Mouse (Mus musculus) lung, postnatal 10 days (tissue): ENCODE measurements around the gene Pdzd2.
"Not testable (repeated sequence)": the region's sequence is repeated elsewhere in the genome, so short reads cannot be mapped to it uniquely, and the experiment has no call there.

Experiments
- DNase-seq: peaks from one replicate; pipeline ENCODE4 v3.0.0; 2021

The Pdzd2 gene

DNA sequence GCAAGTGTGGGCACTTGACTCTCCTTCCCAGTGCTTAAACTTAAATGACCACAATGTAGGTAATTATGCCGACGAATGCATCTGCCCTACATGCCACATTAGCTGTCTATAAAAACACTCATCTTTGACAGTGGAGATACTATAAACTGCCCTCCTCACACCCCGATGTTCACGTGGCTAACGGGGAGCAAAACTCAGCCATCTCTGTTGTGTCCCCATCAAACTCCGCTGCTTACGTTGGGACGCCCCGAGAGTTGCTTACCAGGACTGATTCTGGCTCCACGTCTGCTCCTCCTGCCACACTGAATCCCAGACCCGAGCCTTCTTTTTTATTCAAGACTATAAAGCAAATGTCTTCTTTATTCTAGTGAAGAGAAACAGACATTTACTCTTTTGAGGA is 371.4 kb downstream of the Pdzd2 start:
- DNase-seq = no peak

DNA sequence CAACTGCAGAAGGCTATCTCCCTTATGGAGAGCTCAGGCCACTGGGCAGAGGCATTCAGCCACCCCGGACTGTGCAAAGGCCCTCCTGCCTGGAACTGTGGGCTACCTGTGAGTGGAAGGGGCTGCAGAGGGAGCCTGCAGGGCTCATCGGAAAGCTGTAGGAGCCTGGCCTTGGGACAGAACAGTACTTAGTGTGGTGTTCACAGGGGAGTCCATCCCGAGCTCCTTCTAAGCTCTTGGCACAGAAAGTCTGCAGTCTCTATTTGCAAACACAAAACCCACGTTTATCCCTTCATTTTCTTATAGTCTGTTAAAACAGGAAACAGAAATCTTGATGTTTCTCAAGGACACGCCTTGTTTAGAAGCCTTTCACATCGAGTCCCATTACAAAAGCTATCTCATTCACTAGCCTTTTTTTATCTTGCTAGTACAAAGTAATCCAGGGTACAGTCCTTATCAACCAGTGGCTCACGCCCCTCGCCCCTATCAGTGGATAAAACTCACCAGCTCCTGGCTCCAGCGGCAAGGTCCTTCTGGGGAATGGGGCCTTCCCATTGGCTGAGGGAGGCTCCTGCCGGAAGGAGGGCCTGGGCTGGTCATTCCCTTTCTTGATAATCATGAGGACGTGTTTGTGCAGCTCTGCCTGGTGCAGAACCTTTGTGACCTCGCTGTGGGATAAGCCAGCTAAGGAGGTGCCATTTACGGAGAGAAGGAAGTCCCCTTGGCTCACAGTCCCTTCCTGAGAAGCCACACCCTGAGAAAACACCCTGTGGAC is 372.2 kb downstream of the Pdzd2 start:
- peak; percentile 48 for DNase-seq

DNA sequence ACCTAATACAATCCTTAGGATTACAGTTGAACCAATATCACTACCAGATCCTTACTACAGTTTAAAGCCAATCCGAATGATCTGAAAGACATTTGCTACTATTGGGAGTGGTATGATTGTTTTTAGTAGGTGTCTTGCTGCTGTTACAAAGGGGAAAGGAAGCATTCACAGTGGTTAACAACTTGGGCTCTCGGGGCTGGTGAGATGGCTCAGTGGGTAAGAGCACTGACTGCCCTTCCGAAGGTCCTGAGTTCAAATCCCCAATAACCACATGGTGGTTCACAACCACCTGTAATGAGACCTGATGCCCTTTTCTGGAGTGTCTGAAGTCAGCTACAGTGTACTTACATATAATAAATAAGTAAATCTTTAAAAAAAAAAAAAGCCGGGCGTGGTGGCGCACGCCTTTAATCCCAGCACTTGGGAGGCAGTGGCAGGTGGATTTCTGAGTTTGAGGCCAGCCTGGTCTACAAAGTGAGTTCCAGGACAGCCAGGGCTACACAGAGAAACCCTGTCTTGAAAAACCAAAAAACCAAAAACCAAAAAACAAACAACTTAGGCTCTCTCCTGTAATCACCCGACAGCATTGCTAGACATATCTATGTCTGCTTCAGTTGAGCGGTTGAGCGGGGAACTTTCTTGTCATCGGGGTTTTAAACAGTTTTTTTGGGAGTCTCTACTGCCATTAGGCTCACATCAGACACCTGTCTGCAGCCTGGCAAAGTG is 373.0 kb downstream of the Pdzd2 start:
- DNase-seq = not testable (repeated sequence)

DNA sequence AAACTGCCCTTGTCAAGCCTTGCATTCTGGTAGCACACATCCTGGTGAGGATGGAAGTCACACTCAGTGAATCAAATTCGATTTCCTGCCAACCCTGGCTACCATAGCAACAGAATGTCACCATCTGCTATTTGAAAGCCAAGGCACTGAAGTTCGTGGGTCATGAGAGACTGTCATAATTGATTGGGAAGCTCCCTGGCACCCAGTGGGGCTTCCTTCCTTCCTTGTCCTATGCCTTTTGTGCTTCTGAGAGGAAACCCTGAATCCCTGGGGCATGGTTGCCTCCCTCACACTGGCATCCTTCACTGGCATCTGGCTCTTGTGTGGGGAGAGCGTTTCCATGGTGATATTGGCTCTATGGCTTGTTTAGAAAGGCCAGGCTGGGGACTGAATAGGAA is 373.7 kb downstream of the Pdzd2 start:
- DNase-seq = peak; percentile 61

DNA sequence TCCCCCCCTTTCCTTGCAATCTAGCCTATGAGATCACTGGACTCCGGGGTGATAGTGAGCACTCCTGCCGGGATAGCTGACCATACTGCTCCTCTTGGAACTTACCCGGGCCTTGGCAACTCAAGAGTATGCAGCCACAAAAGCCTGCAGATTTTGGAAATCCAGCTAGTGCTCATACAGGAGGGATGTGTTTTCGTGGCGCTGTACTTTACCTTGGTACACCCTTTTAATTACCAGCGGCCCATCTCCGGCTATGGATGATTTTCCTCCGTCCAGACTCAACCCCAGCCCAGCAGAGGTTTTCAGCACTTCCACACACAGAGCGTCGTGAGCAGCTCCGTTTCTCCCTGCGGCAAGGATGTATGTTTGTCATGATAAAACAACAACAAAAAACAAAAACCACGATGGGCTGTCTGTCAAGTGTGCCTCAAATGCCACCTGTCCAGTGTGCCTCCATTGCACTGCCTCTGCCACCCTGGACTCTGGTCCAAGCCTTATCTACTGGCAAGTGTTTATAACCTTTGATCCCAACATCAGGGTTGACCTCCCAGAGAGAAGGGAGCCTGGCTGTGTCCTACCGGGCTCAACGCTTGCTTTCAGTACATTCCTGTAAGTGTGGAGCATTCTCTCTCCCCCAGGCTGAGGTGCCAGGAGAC is 374.2 kb downstream of the Pdzd2 start:
- no peak for DNase-seq

DNA sequence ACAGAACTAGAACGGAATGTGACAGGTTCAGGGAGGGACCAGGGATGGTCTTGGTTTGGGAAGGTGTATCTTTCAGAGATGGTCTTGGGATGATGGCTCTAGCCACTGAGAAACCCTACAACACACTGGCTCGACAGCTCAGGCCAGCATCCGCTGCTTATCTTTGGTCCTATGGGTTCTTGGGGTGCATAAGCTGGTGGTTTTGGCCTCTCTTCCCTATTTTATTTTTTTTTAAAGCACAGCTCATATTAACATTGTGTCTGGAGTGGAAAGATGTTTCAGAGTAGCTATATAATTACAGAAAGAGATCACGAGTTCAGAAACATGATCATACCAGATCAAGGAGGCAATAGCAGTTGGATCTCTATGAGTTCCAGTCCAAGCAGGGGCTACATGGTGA is 375.6 kb downstream of the Pdzd2 start:
- no peak for DNase-seq

DNA sequence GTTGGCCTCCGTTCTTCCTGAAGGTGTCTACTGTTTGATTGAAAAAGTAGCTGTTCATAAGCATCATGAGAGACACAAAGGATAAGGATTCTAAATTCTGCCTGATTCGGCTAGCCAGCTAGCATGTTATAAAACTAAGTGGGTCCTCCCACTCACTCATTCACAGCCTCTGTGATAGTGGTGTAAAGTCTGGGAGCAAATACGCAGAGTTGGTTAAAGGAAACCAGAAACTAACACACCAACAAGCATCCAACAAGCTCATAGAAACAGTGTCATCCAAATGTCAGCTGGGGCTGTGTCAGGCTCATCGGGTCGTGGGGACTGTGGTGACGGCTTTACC is 377.1 kb downstream of the Pdzd2 start:
- DNase-seq = no peak

DNA sequence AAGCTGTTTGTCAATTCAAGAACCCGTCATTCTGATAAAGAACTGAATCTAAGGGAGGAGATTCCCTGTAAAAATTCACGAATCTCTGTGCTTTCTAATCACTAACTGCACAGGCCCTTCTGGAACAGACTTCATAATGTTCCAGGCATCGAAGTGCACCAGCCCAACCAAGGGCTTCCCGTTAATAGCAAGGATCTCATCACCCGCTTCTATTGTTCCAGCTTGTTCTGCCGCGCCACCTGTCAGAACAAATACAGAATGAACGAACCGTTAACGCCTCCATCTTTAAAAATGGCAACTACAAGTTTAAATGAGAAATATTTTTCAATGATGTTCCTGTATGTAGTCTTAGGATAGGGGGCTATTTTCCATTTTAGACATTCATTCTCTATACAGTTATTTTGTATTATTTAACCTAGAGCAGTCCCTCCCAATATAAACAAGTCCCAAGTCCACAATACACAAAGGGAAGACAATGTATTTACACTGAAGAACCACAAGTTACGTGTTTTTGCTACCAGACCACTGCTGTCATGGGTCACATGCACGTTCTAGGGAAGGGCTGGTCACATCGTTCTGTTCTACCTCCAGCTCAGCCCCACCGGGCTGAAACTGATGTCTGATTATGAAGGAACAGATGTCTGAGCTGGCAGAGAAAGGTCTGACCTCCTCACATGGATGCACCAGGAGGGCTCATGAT is 377.6 kb downstream of the Pdzd2 start:
- DNase-seq = no peak

DNA sequence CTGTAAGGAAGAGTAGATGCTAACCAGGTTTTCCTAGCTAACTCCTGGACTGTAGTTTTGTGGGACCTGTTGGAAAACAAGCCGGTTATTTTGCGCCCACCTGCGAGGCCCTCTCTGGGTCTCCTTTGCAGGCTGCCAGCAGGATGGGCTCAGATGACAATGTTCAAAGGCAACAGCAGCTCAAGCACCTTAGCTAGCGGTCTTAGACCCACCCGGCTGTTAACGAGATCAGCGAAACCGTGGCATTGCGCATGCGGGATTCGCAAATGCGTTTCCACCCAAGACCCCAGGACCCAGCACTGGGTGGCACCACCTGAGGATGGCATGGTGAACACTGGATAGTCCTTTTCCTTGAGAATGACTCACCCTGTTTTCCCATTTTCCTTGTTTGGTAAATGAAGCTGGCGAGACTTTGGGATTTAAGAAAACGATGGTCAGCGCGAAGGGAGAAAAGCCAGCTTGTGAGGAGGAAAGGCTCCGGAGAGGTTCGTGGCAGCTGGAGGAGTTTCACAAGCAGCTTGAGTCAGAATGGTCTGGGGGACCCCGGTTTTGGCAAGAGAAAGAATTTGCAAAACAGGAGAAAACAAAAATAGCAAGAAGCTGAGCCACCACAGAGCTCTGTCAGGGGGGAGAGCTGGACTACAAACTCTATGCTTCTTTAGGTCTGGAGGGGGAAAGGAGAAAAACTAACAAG is 379.1 kb downstream of the Pdzd2 start:
- DNase-seq = peak; percentile 45

DNA sequence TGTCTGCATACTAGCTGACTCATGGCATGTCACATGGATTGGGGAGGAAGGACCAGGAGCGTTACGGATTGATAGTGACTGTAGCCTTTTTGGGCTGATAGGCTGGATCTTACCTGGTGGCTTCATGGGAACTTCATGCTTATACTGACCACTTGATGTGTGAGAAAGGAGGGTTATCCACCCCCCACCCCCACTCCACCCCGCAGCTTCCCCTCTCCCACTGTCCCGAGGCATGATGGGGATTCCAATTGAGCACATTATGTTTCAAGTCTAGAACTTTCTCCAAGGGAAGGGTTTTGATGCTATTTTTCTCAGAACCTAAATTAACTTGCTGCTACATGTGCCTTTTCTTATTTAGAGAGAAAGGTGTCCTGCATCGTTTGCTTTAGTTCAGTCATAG is 381.3 kb downstream of the Pdzd2 start:
- no peak for DNase-seq

DNA sequence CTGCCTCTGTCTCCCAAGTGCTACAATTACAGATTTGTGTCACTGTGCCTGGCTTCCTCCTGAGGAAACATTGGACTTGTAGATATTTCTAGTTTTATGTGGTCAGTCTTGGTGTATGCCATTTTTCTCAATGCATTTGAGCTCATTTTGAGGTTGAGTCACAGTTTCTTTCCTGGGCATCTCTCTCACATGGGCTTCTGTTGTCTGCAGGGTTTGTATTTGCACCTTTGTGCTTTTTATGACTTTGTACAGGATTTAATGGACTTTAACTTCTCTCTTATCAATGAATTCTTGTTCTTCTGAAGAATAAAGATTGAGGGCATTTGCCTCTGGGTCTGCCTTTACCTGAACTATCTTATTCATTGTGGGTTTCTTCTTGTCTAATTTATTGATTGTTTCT is 382.3 kb downstream of the Pdzd2 start:
- no peak for DNase-seq

DNA sequence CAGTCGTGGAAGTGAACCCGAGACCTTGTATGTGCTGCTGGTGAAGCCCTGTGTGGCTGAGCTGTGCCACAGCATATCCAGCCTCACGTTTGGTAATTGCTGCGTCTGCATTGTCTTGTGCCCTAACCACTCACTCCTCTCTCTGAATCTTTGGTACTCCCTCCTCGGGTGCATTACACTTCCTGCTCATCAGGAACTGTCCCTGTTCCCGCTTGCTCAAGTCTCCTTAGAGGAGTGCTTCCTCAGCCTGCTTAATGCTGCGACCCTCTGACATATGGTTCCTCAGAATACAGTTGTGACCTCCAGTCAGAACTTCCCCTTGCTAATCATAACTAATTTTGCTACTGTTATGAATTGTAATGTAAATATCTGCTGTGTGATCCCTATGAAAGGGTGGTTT is 383.8 kb downstream of the Pdzd2 start:
- peak; percentile 23 for DNase-seq

DNA sequence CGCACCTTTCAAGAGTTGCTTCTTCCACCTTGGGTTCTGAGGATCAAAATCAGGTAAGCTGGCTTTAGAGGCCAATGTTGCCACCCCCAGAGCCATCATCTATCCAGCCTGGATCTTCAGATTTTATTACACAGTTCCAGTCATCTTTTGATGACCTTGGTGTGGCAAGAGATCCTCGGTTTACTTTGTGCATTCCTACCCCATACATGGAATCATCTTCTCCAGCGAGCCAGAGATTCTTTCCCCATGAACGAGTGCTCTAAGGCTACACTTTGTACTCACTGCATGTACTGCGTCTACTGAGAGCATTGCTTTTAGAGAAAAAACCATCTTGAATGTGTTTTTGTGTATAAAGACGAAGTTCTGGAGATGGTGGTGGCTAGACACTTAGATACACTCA is 384.5 kb downstream of the Pdzd2 start:
- DNase-seq = peak; percentile 36

DNA sequence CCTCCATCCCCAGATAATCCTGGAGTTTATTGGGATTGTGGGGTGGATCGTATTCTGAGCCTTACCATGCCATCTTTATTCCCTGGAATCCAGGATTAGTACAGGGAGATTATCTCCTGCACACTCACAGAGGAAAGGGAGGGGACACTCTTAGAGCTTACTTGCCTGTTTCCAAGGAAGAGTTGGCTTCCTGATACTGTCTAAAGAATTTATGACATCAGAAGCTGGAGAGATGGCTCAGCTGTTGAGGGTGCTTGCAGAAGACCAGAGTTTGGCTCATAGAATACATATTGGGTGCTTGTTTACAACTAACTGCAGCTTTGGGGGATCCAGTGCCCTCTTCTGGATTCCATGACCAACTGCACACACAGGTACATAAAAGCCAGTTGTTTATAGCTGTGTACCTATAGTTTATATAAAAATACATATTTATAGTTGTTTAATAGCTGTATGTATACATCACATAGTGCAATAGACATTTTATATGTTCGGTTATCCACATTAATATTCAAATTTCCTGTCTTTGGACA is 385.4 kb downstream of the Pdzd2 start:
- DNase-seq = peak; percentile 41

DNA sequence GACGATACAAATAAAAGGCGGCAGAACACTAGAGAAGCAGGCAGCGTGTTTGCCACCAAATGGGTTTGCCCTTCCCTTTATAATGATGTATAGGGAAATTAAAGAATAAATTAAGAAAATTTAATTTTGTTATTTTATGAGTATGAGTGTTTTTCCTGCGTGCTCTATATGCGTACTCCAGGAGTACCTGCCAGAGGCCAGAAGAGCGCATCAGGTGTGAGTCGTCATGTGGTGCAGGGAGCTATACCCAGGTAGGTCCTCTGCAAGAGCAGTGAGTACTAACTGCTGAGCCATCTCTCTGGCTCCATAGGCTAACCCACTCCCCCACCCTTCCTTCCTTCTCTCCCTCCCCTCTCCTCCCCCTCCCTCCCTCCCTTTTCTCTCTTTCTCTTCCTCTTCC is 388.3 kb downstream of the Pdzd2 start:
- DNase-seq = no peak

DNA sequence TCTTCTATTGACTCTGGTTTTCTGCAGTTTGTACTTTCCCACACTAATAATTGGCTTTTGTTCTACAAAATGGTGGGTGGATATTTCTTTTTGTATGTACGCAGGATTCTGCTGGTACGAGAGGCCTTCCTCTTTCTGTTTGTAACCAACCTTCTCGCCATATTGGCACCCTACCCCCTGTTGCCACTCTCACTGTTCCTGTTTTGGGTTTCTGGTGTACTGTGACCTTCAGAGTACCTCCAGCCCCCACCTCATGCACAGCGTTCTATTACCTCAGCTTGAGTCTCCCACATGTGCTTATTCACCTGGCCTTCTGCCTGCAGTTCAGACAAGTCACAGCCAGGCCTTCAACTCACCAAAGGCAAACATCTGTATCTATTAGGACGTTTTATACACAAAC is 389.9 kb downstream of the Pdzd2 start:
- no peak for DNase-seq

DNA sequence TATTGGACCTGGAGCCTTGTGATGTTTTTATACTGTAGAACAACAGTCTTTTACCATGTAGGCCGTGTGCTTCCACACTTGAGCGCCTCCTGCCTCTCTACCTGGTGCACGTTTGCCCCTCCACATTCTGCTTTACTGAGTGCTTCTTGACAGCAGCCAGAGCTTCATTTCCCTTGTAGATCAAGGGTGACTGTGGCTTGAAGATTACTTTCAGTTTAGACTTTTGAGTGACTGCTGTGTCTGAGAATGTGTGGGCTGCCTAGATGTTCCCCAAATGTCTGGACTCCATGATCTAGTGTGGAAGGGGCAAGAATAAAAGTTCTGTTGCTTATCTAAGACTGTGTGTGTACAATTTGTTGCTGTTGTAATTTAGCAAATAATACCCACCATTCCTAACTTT is 390.8 kb downstream of the Pdzd2 start:
- DNase-seq = no peak

DNA sequence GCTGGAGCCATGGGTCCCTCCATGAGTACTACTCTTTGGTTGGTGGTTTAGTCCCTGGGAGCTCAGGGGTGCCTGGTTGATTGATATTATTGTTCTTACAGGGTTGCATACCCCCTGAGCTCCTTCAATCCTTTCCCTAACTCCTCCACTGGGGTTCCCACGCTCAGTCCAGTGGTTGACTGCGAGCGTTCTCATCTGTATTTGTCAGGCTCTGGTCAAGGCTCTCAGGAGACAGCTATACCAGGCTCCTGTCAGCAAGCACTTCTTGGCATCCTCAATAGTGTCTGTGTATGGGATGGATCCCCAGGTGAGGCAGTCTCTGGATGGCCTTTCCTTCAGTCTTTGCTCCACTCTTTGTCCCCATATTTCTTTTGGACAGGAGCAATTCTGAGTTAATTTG is 392.8 kb downstream of the Pdzd2 start:
- no peak for DNase-seq

DNA sequence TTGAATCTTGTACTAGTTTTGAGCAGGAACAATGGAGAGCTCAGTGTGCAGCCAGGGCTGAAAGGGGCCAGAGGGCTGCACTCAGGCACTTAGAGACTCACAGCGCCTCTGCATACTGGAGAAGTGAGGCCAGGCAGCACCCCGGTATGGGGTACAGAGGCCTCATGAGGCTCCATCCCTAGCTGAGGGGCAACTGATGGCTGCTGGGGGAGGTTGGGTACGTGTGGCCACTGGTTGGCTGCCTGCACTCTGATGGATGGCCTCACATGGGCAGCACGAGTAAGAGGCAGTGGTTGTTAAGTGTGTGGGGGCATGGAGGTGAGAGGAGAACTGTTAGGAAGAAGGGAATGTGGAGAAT is 398.3 kb downstream of the Pdzd2 start:
- DNase-seq = no peak

DNA sequence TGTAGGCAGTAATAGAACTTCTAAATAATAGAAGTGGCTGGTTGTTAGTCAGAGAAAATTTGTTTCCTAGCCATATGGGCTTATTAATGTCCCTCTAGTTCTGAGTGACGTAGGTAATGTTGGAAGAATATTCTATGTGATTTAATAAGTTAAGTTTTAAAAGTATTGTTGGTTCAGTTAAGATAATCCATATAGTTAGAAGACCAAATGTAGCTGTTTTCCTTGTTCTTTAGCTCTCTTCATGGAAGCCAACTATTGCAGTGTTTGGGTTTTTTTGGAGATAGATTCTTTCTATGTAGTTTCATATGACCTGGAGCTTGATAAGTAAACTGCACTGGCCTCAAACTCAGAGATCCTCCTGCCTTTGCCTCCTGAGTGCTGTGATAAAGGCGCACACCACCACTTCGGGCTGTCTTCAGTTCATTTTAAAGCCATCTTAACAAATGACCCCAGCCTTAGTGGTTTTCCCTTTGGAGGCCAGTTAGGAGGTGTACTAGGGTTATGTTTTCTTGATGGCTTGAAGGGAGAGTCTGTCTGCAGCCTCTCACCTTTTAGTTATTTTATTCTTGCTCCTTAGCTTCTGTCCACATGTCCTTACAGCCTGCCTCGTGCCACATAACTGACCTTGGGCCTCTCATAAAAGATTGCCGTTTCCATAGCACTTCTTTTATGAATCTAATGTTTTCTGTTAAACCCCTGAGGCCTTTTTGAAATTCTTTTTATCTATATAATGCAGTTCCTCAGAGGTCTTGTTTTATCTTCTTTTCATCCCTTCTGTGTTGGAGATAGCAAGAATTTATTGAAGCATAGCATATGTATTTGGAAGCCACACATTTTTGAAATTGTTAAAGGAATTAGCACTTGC is 399.0 kb downstream of the Pdzd2 start:
- no peak for DNase-seq

DNA sequence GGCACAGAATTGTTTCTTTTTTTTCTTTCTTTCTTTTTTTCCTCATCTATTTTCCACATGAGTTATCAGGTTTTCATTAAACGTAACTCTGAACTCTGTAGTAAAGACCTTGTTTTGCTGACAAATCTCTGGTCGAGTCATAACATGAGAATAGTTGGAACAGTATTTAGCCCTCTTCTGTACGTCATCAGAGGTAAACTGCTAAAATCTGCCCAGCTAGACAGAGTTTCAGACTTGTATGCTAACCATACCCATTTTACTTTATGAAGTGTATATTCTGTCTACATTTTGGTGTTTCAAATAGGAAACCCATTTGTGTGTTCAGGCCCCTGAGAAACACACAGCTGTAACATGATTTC is 402.0 kb downstream of the Pdzd2 start:
- no peak for DNase-seq
